Mouse (Mus musculus): ENCODE measurements around the gene 2310030G06Rik. TPM values are rescaled to one million over a fixed set of nuclear protein-coding genes. Genes with fewer than 3 reads are reported as not detected.
A peak's percentile ranks its signal among the peaks of the same experiment; 100 is the strongest.

The 2310030G06Rik gene
- polyA plus RNA-seq (2015; fragmentation: Nextera tagmentation; extraction: Ambion mirVana): 22.3 and 22.4 TPM in 2 replicates

- H3K9ac ChIP-seq (ENCODE audit: low read length): peak within 1 kb of the TSS; percentile 73
- ATAC-seq (ENCODE audit: low FRiP score, low TSS enrichment): peak; percentile 84
- WGBS: 3% methylated on average over 19 of the region's 19 CpGs
- no peaks in the 10 kb centered on the region for H3K27me3 ChIP-seq (ENCODE audit: control insufficient read depth, insufficient read depth, low read length)
- peak within 1 kb of the TSS; percentile 49 for H3K4me3 ChIP-seq (ENCODE audit: low read depth, low read length)
- H3K27ac ChIP-seq (replicated peaks): peak within 1 kb of the TSS; percentile 94
- no peaks in the 10 kb centered on the region for H3K36me3 ChIP-seq (ENCODE audit: control insufficient read depth, insufficient read depth, low read length)
- peak within 1 kb of the TSS; percentile 66 for H3K4me2 ChIP-seq (replicated peaks; ENCODE audit: low read depth)
- peak; percentile 67 for TF ChIP-seq CTCF (IDR thresholded peaks at IDR 0.05; ENCODE audit: low read depth)
- no peak for TF ChIP-seq EP300 (optimal IDR thresholded peaks at IDR 0.05)
- H3K4me1 ChIP-seq (replicated peaks; ENCODE audit: control insufficient read depth, insufficient read depth): no peaks in the 10 kb centered on the region; the same call in 1 of the 2 replicates
- no peaks in the 10 kb centered on the region for H3K9me3 ChIP-seq (ENCODE audit: control insufficient read depth, low read length)
- DNase-seq (ENCODE audit: low spot score): peak; percentile 84
Measured at GRCm38 (mm10) chr9:50746214-50746677, at the start of gene 2310030G06Rik. Gene 2310030G06Rik (minus strand): TSS chr9:50746536.

- Histone ChIP-seq H3K4me2 (replicated peaks; ENCODE audit: low read depth) (no peak overlapping the region), H3K27me3 (ENCODE audit: control insufficient read depth, insufficient read depth, low read length) (no peaks in the 10 kb centered on the region), H3K4me1 (replicated peaks; ENCODE audit: control insufficient read depth, insufficient read depth) (no peaks in the 10 kb centered on the region), H3K9me3 (ENCODE audit: control insufficient read depth, low read length) (no peaks in the 10 kb centered on the region), H3K4me3 (ENCODE audit: low read depth, low read length) (no peak overlapping the region), H3K9ac (ENCODE audit: low read length) (no peak overlapping the region), H3K36me3 (ENCODE audit: control insufficient read depth, insufficient read depth, low read length) (peaks cover 14% of the 10 kb centered on the region), H3K27ac (replicated peaks) (no peak overlapping the region)
- no peak for ATAC-seq (ENCODE audit: low FRiP score, low TSS enrichment)
- no peak for DNase-seq (ENCODE audit: low spot score)
- TF ChIP-seq CTCF (IDR thresholded peaks at IDR 0.05; ENCODE audit: low read depth): no peak
- no peak for TF ChIP-seq EP300 (optimal IDR thresholded peaks at IDR 0.05)
- 83% methylated on average over 3 of the region's 3 CpGs for WGBS
Measured at GRCm38 (mm10) chr9:50795266-50795665, 48.9 kb upstream of the 2310030G06Rik start.

- H3K27ac ChIP-seq (replicated peaks): no peak overlapping the region
- ATAC-seq (ENCODE audit: low FRiP score, low TSS enrichment) (no peak), DNase-seq (ENCODE audit: low spot score) (peak; percentile 34)
- WGBS: 78% methylated on average over 2 of the region's 2 CpGs
- H3K4me2 ChIP-seq (replicated peaks; ENCODE audit: low read depth): no peak overlapping the region
- H3K4me3 ChIP-seq (ENCODE audit: low read depth, low read length): no peak overlapping the region
- H3K9me3 ChIP-seq (ENCODE audit: control insufficient read depth, low read length): no peaks in the 10 kb centered on the region
- H3K27me3 ChIP-seq (ENCODE audit: control insufficient read depth, insufficient read depth, low read length): no peaks in the 10 kb centered on the region
- H3K36me3 ChIP-seq (ENCODE audit: control insufficient read depth, insufficient read depth, low read length): peaks cover 20% of the 10 kb centered on the region
- no peak overlapping the region for H3K9ac ChIP-seq (ENCODE audit: low read length)
- no peak for TF ChIP-seq EP300 (optimal IDR thresholded peaks at IDR 0.05)
- TF ChIP-seq CTCF (IDR thresholded peaks at IDR 0.05; ENCODE audit: low read depth): peak; percentile 66
- H3K4me1 ChIP-seq (replicated peaks; ENCODE audit: control insufficient read depth, insufficient read depth): no peaks in the 10 kb centered on the region
Measured at GRCm38 (mm10) chr9:50782155-50782554, 35.8 kb upstream of the 2310030G06Rik start.

- TF ChIP-seq EP300 (optimal IDR thresholded peaks at IDR 0.05): no peak
- TF ChIP-seq CTCF (IDR thresholded peaks at IDR 0.05; ENCODE audit: low read depth): no peak
- Histone ChIP-seq H3K4me1 (replicated peaks; ENCODE audit: control insufficient read depth, insufficient read depth) (peaks cover 2% of the 10 kb centered on the region; the same call in 1 of the 2 replicates), H3K27me3 (ENCODE audit: control insufficient read depth, insufficient read depth, low read length) (no peaks in the 10 kb centered on the region), H3K27ac (replicated peaks) (peak overlapping the region; percentile 92), H3K9me3 (ENCODE audit: control insufficient read depth, low read length) (no peaks in the 10 kb centered on the region), H3K36me3 (ENCODE audit: control insufficient read depth, insufficient read depth, low read length) (peaks cover 3% of the 10 kb centered on the region; the same call in 1 of the 2 replicates), H3K4me2 (replicated peaks; ENCODE audit: low read depth) (peak overlapping the region; percentile 97), H3K9ac (ENCODE audit: low read length) (peak overlapping the region; percentile 97; the same call in 1 of the 2 replicates), H3K4me3 (ENCODE audit: low read depth, low read length) (peak overlapping the region; percentile 95)
- 39% methylated on average over 11 of the region's 11 CpGs for WGBS
- no peak for DNase-seq (ENCODE audit: low spot score)
- 0 out of 2 replicates have a peak, but pooled peaks have one; percentile 38 for ATAC-seq (ENCODE audit: low FRiP score, low TSS enrichment)
Measured at GRCm38 (mm10) chr9:50776162-50776760, 29.9 kb upstream of the 2310030G06Rik start.

GRCm38 (mm10) chr9:50775662-50776126, 29.4 kb upstream of the 2310030G06Rik start:
- Histone ChIP-seq H3K4me1 (replicated peaks; ENCODE audit: control insufficient read depth, insufficient read depth) (peaks cover 2% of the 10 kb centered on the region; the same call in 1 of the 2 replicates), H3K4me3 (ENCODE audit: low read depth, low read length) (peak overlapping the region; percentile 95), H3K4me2 (replicated peaks; ENCODE audit: low read depth) (peak overlapping the region; percentile 97), H3K27me3 (ENCODE audit: control insufficient read depth, insufficient read depth, low read length) (no peaks in the 10 kb centered on the region), H3K9ac (ENCODE audit: low read length) (peak overlapping the region; percentile 97), H3K9me3 (ENCODE audit: control insufficient read depth, low read length) (no peaks in the 10 kb centered on the region), H3K36me3 (ENCODE audit: control insufficient read depth, insufficient read depth, low read length) (0 out of 2 replicates have a peak, but pooled peaks cover 3% of the 10 kb centered on the region), H3K27ac (replicated peaks) (peak overlapping the region; percentile 92)
- no peak for DNase-seq (ENCODE audit: low spot score)
- 0% methylated on average over 30 of the region's 30 CpGs for whole genome bisulfite sequencing
- ATAC-seq (ENCODE audit: low FRiP score, low TSS enrichment): peak; percentile 43
- TF ChIP-seq EP300 (optimal IDR thresholded peaks at IDR 0.05) (no peak), CTCF (IDR thresholded peaks at IDR 0.05; ENCODE audit: low read depth) (no peak)

Measured in stomach, postnatal 0 days (tissue).